Mouse (Mus musculus): ENCODE measurements around the gene Itgb2.
A peak's percentile ranks its signal among the peaks of the same experiment; 100 is the strongest.

DNA sequence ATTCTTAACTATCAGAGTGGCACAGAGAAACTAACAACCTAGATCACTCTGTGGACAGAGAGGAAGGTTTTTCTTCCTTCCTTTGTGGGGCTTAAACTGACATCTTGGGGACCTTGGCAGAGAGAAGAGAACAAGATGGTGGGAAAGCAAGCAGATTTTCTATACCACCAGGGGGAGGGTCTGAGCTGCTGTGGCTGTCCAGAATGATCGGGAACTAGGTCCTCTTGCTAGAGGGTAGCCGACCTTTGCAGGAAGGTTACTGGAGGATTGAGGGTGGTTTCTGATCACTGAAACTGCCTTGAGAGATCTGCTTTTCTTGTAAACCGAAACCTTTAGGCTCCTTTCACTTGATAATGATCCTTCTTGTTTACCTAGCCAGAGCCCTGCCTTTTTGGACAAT is 42.2 kb downstream of the Itgb2 start:
- no peak for TF ChIP-seq EP300 (optimal IDR thresholded peaks at IDR 0.05)
- peak; percentile 65 for TF ChIP-seq CTCF (IDR thresholded peaks at IDR 0.05; ENCODE audit: low read depth)
